Comparison of ENCODE assay signal across 8 mouse cellular contexts in genomic region chr15:11994921-11995814, GRCm38 (mm10). TPM values are rescaled to one million over a fixed set of nuclear protein-coding genes. Genes with fewer than 3 reads are reported as not detected.
DNase-seq lines count a peak whose midpoint lies in the region; ATAC-seq and TF ChIP-seq lines count a peak whose summit lies in the region.

No protein-coding gene starts in this region.

- peak overlapping the region; percentile 99 for H3K9ac ChIP-seq in lung, embryonic 16.5 days (ENCODE audit: low read length)

- in situ Hi-C loops in Patski (cut with MboI; ENCODE audit: low pct_unique_long_range_greater_than_20kb) = no loop called here

- peak overlapping the region; percentile 67 for H3K4me2 ChIP-seq in lung, embryonic 16.5 days (ENCODE audit: low read depth, low read length)

- no peaks in the 10 kb centered on the region for H3K27me3 ChIP-seq in Patski
- H3K27me3 ChIP-seq in lung, embryonic 16.5 days (ENCODE audit: control insufficient read depth, insufficient read depth, low read depth, low read length) = no peaks in the 10 kb centered on the region

- peak overlapping the region; percentile 90 for H3K27ac ChIP-seq in lung, embryonic 16.5 days (ENCODE audit: low read length)

- POLR2A ChIA-PET in Patski (lab: Charles Lee) = interaction anchor here (0.5 to 1.4 kb wide), 4 partner anchors 20 to 41 kb away, joined by 3 to 5 read pairs (median 4); no protein-coding TSS in a partner anchor

- peak; percentile 64 for ATAC-seq in Patski
- ATAC-seq in lung, embryonic 16.5 days (ENCODE audit: low read depth) = peak; percentile 87

- DNase-seq in 416B (ENCODE audit: low read depth) (peak; percentile 64), Patski (ENCODE audit: low read depth, low spot score) (no peak)
- peak; percentile 77 for DNase-seq in embryo, embryonic 10 days (ENCODE audit: low spot score)
- peak; percentile 97 for DNase-seq in heart, adult 11 months
- peak; percentile 37 for DNase-seq in kidney, adult 11 months
- peak; percentile 23 for DNase-seq in ovary, adult 18-20 months (ENCODE audit: low spot score)
- peak; percentile 53 for DNase-seq in urinary bladder, postnatal 14 days (ENCODE audit: low spot score)

- H3K4me1 ChIP-seq in lung, embryonic 16.5 days (replicated peaks; ENCODE audit: control insufficient read depth, insufficient read depth, low read length) = peaks cover 13% of the 10 kb centered on the region

- peak overlapping the region; percentile 99 for H3K4me3 ChIP-seq in lung, embryonic 16.5 days (ENCODE audit: low read length)

- peaks cover 11% of the 10 kb centered on the region for H3K36me3 ChIP-seq in lung, embryonic 16.5 days (ENCODE audit: control insufficient read depth, insufficient read depth, low read length)

- no peaks in the 10 kb centered on the region for H3K9me3 ChIP-seq in lung, embryonic 16.5 days (ENCODE audit: control insufficient read depth, low read length)

- WGBS in lung, embryonic 16.5 days = under 1% methylated on average over 60 of the region's 71 CpGs

- no peak for TF ChIP-seq CTCF in Patski (IDR thresholded peaks at IDR 0.05)

- CTCF ChIA-PET in Patski (lab: Charles Lee) = interaction anchor here (0.9 kb wide), 1 partner anchor 23 kb away, joined by 5 read pairs; no protein-coding TSS in a partner anchor

RNA-seq across cellular contexts. Expression of gene Sub1, which starts 1.6 kb away (rescaled TPM):
- 197 TPM for polyA plus RNA-seq in Patski (2021)
- 646 and 678 TPM in 2 replicates for polyA plus RNA-seq in lung, embryonic 16.5 days (2015; fragmentation: Nextera tagmentation; extraction: Ambion mirVana)
